Mouse (Mus musculus): ENCODE results near the gene Mad1l1.

Gene Mad1l1

DNA sequence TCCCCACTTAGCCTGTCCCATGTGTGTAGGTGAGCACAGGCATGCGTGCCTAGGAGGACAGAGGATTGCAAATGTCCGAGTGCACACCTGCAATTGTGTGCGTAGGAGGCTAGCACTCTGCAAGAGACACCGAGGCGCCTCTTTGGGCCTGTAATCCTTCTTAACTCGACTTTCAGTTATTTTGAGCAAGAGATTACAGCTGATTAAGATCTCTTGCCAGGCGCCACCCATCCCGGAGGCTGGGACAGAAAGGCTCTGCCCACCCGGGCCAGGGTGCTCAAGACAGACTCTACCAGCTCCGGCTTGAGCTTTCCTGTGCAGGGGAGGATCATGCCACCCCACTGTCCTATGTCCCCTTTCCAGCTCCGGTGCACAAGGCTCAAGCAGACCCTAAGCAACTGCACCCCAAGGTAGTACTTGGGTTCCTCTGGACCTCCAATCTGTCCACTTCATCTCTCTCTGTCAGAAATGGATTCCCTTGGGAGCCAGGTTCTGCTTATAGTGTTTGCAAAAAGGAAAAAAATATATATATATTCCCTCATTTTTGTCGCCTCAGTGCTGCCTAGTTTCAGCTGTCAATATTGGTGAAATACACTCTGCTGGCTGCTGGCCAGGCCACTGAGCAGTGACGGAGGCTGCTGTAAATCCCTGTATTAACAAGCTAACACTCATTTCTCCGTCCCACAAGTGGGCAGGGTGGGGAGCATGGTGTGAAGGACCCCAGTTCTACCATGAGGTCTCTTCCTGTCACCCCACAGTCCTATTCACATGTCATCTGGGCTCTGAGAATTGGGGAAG is 352.0 kb downstream of the Mad1l1 start:
- no peak for DNase-seq (ENCODE audit: low read depth in 2 of 2, low spot score in 2 of 2)

DNA sequence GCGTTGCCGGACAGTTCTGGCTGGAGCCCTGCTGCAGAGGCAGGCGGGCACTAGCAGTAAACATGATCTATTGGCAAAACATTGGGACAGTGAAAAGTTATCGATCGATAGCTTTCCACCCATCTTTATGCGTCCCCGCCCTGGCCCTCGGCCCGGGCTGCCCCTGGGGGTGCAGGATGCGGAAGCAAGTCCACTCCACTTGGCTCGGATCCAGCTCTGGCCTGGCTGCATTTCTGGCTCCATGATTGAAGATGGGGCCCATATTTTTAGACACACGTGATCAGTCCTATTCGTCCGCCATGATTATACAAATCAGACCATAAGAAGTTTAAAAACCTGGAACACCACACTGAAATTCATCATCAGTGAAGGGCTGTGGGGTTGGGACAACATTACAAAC is 355.8 kb downstream of the Mad1l1 start:
- no peak for DNase-seq (ENCODE audit: low read depth in 2 of 2, low spot score in 2 of 2)

DNA sequence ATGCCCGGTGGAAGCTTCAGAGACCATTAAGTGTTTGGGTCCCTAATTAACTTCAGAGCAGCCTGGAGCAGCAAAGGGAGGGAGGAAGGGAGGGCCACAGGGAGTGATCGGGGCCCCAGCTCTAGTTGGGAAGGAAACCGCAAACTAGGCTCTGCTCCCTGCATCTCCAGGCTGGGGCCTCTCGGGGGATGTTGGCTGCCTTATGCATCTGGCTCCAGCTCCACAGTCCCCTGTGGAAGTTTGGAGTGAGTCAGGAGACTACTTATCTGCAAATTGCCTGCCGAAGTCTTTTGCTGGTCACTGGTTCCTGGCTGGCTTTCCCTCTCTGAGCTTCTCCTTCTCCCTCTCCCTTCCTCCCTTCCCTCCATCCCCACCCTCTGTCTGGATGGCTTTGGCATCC is 357.0 kb downstream of the Mad1l1 start:
- DNase-seq (ENCODE audit: low read depth in 2 of 2, low spot score in 2 of 2), result no peak

DNA sequence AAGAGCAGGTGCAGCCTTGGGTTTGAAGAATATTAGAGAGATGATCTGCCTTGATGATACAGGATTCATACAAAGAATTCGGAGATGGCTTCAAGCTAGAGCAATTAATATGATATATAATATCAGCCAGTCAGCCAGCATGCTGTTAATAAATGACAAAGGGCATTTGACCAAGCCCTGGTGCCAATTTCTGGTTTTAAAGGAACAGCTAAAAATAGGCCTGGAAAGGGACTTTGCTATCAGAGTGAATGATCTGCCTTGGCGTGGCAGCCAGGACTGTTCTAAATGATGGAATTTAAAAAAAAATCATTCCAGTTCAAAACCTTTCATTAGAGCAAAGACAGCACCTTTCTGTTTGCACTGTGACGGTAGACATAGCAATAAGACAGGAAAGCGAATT is 361.6 kb downstream of the Mad1l1 start:
- DNase-seq (ENCODE audit: low read depth in 2 of 2, low spot score in 2 of 2), result no peak
